Mouse (Mus musculus) v-Abl transformed pro-B cells (cell line): ENCODE measurements around the gene Smarcd3.

Experiments
- in situ Hi-C, 2 experiments: fragments of 400-800 bp; cut with MboI; formaldehyde crosslinking; loops; one replicate each; pipeline ENCODE4 v1.15.1; 2025; ENCODE audit not compliant: unreplicated experiment in 2 of 2

The Smarcd3 gene

DNA sequence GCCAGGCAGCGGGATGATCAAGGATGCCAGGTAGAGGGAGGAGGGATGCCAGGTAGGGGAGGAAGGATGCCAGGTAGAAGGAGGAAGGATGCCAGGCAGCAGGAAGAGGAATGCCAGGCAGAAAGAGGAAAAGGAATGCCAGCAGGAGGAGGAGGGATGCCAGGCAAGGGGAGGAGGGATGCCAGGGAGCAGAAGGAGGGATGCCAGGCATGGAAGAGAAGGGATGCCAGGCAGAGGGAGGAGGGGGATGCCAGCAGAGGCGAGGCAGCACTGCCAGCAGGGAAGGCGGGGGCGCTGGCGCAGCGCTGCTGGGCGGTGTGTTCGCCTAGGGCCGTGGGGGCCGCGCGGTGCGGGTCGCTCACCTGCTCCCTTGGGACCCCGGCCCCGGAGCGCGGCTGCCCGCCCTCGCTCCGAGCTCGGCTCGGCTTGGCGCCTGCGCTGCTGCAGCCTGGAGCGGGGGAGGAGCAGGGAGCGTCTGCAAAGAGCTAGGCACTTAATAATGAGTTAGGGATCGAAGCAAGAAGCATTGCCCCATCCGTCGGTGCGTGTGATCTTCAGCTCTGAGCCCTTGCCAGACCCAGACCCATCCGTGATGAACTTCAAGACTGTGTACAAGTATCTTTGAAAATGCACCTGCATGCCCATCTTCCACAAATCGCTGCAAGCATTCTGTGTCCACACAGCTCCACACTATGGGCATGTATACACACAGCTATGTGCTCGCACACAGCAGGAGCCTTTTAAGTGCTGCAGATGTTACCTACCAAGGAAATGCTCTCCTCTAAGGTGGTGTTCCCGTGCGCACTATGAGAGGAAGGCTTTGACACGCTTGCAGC lies at the start of gene Smarcd3:
Gene Smarcd3, minus strand, starts transcription at position 426 of the 836 bp plus-strand sequence.
- in situ Hi-C loops = no loop called here

DNA sequence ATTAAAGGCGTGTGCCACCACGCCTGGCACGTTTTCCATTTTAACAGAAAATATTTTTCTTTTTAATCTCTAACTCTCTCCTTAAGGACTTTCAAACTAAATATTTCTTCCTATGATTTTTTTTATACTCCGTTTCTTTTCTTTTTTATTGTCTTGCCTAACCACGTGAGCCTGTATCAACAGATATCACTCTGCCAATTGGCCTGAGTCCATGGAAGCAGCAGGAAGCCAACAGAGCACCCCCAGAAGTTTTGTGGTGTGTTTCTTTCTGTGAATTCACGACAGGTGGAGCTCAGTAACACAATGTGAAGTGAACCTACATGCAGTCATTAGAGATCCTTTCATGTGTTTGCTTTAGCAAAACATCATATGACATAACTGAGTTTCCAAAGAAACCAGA lies 37.2 kb upstream of the Smarcd3 start:
- in situ Hi-C loops = loop anchor here in 1 of 2 experiments (25.0 kb wide), 1 partner anchor 1176 kb away; no protein-coding TSS in a partner anchor

- in situ Hi-C loops = loop anchor here (10.0 to 25.0 kb wide), 2 partner anchors 155 to 1177 kb away; no protein-coding TSS in a partner anchor
Measured at GRCm38 (mm10) chr5:24659708-24660423, 35.7 kb upstream of the Smarcd3 start.

DNA sequence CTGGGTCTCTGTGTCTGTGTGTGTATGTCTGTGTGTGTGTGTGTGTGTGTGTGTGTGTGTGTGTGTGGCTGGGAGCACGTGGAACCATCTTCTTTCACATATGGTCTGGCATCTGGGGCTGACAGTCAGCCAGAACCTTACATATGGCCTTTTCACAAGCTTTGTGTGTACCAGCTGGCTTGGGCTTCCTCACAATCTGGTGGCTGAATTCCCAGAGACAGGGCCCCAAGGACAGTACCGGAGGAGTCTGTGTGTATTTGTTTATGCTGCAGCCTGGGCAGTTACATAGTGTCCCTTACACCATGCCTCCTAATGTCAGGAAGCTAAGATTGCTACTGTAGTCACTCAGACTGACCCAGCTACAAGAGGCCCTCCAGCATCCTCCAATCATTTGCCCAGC lies 32.9 kb upstream of the Smarcd3 start:
- in situ Hi-C loops = loop anchor here (10.0 to 25.0 kb wide), 2 partner anchors 152 to 1180 kb away; no protein-coding TSS in a partner anchor

GRCm38 (mm10) chr5:24654491-24654890 lies 30.3 kb upstream of the Smarcd3 start:
- in situ Hi-C loops = loop anchor here (10.0 to 25.0 kb wide), 2 partner anchors 150 to 1183 kb away; no protein-coding TSS in a partner anchor

DNA sequence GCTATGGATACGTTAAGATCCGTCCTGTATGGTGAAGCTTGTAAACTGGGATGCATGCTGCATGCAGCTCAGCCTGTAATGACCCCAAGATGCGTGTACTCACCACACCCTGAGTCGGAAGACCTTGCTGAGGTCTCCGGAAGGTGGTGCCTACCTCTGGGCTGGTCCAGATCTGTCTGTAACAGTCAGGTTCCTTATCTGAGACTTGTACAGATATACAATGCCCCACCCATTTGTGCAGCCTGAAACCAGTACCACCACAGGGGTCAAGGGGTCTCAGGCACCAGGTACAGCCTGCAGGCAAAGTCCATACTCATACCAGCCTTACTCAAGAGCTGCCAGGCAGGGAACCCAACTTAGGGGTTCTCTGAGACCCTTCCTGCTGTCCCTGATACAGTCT lies 28.6 kb upstream of the Smarcd3 start:
- in situ Hi-C loops = loop anchor here (10.0 to 25.0 kb wide), 2 partner anchors 148 to 1185 kb away; no protein-coding TSS in a partner anchor

- in situ Hi-C loops = loop anchor here (10.0 to 25.0 kb wide), 2 partner anchors 147 to 1185 kb away; no protein-coding TSS in a partner anchor
Measured at GRCm38 (mm10) chr5:24651768-24652752, 27.8 kb upstream of the Smarcd3 start.

GRCm38 (mm10) chr5:24651356-24651755 lies 27.1 kb upstream of the Smarcd3 start:
- in situ Hi-C loops = loop anchor here (10.0 to 25.0 kb wide), 2 partner anchors 147 to 1186 kb away; no protein-coding TSS in a partner anchor

- in situ Hi-C loops = loop anchor here (10.0 to 25.0 kb wide), 2 partner anchors 145 to 1188 kb away; no protein-coding TSS in a partner anchor
Measured at GRCm38 (mm10) chr5:24649701-24650100, 25.5 kb upstream of the Smarcd3 start.

GRCm38 (mm10) chr5:24649231-24649630 lies 25.0 kb upstream of the Smarcd3 start:
- in situ Hi-C loops = no loop called here

DNA sequence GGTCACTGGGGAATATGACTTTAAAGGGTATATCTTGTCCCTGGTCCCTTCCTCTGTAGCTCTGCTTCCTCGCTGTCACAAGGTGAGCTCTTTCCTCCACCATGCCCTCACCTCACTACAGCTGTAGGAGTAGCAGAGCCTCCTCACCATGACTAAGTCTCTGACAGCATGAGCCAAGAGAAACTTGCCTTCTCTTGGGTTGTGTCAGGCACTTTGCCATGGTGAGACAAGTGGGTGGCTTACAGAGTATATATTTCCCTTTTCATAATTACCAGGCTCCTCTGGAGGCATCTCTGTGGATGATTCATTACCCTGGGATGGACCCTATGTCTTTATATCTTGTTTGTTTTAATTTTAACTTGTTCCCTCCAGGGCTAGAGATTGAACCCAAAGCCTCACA lies 21.2 kb upstream of the Smarcd3 start:
- in situ Hi-C loops = no loop called here

DNA sequence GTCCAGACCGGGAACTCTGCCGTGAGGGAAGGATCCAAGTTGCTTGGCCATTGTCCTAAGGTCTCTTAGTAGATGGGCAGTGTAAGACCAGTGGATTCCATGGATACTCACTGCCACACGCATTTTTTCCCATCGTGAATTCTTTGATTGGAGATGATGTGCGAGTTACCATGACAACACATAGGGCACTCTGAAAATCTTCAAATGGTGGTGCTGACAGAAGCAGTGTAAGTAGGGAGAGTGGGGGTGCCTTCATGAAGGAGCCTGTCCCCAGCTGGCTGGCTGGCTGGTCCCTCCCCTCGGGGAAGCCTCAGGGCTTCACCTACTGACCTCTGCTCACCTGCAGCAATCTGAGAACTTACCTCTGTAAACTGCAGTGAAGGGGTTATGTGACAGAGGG lies 14.9 kb upstream of the Smarcd3 start:
- in situ Hi-C loops = no loop called here

GRCm38 (mm10) chr5:24638131-24638530 lies 13.9 kb upstream of the Smarcd3 start:
- in situ Hi-C loops = no loop called here

DNA sequence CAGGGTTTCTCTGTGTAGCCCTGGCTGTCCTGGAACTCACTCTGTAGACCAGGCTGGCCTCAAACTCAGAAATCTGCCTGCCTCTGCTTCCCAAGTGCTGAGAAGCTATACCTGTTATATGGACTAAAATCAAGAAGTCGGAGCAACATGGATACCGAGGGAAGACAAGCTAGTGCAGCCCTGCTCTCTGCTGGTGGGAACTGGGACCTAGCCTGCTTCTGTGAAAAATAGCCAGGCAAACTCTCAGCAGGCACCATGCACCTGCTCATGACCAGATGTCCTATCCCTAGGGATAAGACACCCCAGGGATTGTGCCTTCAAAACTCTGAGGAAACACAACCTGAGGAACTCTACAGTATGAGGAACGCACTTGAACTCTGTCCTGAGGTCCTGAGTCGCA lies 12.8 kb upstream of the Smarcd3 start:
- in situ Hi-C loops = no loop called here

- in situ Hi-C loops = no loop called here
Measured at GRCm38 (mm10) chr5:24635526-24636141, 11.4 kb upstream of the Smarcd3 start.

- in situ Hi-C loops = no loop called here
Measured at GRCm38 (mm10) chr5:24635093-24635492, 10.9 kb upstream of the Smarcd3 start.

GRCm38 (mm10) chr5:24629712-24630111 lies 5.5 kb upstream of the Smarcd3 start:
- in situ Hi-C loops = no loop called here

DNA sequence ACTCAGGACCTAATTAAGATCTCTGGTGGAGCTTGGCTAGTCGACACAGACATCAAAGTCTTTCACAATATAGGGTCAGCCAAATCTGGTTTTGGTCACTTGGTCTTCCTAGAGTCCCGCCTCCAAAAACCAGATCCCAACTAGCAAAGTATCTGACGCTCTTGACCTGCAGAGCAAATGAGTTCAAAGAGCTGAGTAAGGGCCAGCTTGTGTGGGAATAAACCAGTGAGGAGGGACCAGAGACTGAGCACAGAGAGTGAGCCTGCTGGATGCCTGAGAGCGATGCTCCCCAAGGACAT lies 560 bp upstream of the Smarcd3 start:
- in situ Hi-C loops = no loop called here

DNA sequence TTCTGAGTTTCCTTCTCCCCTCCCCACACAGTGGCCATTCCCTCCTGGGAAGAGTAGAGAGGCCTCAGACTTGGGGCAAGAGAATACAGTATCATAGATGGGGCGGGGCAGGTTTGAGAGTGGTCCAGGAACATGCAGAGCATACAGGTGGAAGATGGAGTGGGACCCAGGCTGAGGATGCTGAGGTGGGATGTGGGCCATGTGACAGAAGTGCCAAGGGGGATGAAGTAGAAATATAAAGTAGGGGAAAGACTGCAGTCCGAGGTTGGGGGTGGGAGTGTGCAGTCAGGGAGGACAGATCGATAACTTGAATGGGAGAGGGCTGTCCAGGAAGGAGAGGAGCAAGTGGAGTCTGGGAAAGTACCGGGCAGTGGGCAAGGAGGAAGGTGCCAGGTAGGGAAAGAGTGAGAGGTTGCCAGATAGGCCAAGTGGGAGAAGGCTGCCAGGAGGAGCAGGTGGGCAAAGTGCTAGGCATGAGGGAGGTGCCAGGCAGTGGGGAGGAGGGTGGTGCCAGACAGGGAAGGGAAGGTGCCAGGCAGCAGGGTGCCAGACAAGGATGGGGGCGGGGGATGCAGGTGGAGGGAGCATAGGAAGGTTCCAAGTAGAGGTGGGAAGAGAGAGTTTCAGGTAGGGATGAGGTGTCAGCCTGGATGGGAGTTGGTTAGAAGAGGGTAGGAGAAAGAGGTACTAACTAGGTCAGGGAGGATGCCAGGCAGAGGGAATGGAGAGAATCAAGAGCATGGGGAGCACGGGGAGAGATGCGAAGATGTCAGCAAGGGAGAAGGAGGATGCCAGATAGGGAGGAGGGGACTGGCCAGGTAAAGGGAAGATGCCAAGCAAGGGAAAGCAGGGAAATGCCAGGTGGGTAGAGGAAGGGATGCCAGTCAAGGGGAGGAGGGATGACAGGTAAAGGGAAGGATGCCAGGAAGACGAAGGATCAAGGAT lies 898 bp downstream of the Smarcd3 start:
- in situ Hi-C loops = no loop called here
